Mouse (Mus musculus) liver, postnatal 0 days (tissue): ENCODE data around the gene Zfp219.

Experiments
- CTCF ChIP-seq: sonication (generic); IDR thresholded peaks from 2 replicates; pipeline ENCODE4 v1.5.1; 2016; ENCODE audit warnings: antibody characterized with exemption, low read depth
- EP300 ChIP-seq: IDR thresholded peaks from 2 replicates; pipeline ENCODE4 v1.6.1; 2016; ENCODE audit warnings: antibody characterized with exemption, low read depth, mild to moderate bottlenecking

DNA sequence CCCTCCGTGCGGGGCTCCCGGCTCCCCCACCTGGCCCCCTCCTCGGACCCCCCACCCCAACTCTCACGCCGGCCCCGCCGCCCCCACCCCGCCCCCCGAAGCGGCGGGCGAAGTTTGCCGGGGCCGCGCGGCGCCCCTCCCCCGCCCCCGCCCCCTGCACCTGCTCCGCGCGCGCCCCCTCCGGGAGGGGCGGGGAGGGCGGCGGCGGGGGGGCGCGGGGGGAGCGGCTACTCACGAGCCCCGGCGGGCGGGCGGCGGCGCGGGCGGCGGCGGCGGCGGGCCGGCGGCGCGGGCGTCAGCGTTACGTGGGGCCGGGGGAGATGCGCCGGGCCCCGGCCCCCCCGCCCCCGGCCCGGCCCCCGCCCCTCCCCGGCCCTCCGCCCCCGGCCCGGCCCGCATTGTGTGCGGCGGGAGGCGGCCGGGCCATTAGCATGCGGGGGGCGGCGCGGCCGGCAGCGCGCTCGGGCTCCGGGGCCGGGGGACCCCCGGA lies 6.2 kb downstream of the Zfp219 start:
- TF ChIP-seq CTCF (no peak), EP300 (no peak)
